In genomic region chr12:108510571-108510970, GRCm38 (mm10) we compare ENCODE assay signal across 21 mouse cellular contexts. TPM values are rescaled to one million over a fixed set of nuclear protein-coding genes. Genes with fewer than 3 reads are reported as not detected.
A peak's percentile ranks its signal among the peaks of the same experiment; 100 is the strongest.
DNase-seq lines count a peak whose midpoint lies in the region; ATAC-seq and TF ChIP-seq lines count a peak whose summit lies in the region.
"Had no signal": no experiment of that assay in that cellular context is flagged by ENCODE, and none has a peak within 500 bp of the region (broad histone marks: within the 10 kb centered on the region; RNA-seq: fewer than 3 reads in every experiment).

No protein-coding gene starts in this region.

- no peak for TF ChIP-seq CTCF in forebrain, postnatal 0 days (IDR thresholded peaks at IDR 0.05; ENCODE audit: low read depth)
- TF ChIP-seq CTCF in left cerebral cortex, adult 2 months (IDR thresholded peaks at IDR 0.05), result no peak
- TF ChIP-seq CTCF in stomach, postnatal 0 days (IDR thresholded peaks at IDR 0.05; ENCODE audit: low read depth), result no peak

- no peak overlapping the region for H3K27ac ChIP-seq in forebrain, embryonic 13.5 days
- H3K27ac ChIP-seq in forebrain, postnatal 0 days (ENCODE audit: low read depth, low read length), result no peak overlapping the region
- peak overlapping the region; percentile 81 for H3K27ac ChIP-seq in left cerebral cortex, adult 2 months
- H3K27ac ChIP-seq in stomach, postnatal 0 days (replicated peaks), result 0 out of 2 replicates have a peak overlapping the region, but pooled peaks have one; percentile 13
- H3K27ac ChIP-seq: embryonic facial prominence, embryonic 12.5 days; embryonic facial prominence, embryonic 15.5 days; heart, adult 2 months; heart, embryonic 10.5 days; heart, embryonic 13.5 days; hindbrain, embryonic 12.5 days; hindbrain, embryonic 15.5 days had no signal

- intact Hi-C loops in left cerebral cortex, adult 2 months (cut with DNase I), result no loop called here

- H3K27me3 ChIP-seq in forebrain, embryonic 13.5 days, result no peaks in the 10 kb centered on the region
- H3K27me3 ChIP-seq in forebrain, postnatal 0 days (ENCODE audit: insufficient read depth, low read length), result no peaks in the 10 kb centered on the region
- no peaks in the 10 kb centered on the region for H3K27me3 ChIP-seq in stomach, postnatal 0 days (ENCODE audit: control insufficient read depth, insufficient read depth, low read length)
- H3K27me3 ChIP-seq: embryonic facial prominence, embryonic 12.5 days; embryonic facial prominence, embryonic 15.5 days; heart, embryonic 13.5 days; hindbrain, embryonic 12.5 days; hindbrain, embryonic 15.5 days; Patski had no signal

- no peak overlapping the region for H3K4me3 ChIP-seq in forebrain, embryonic 13.5 days
- H3K4me3 ChIP-seq in forebrain, postnatal 0 days (ENCODE audit: low read depth, low read length), result no peak overlapping the region
- no peak overlapping the region for H3K4me3 ChIP-seq in left cerebral cortex, adult 2 months
- no peak overlapping the region for H3K4me3 ChIP-seq in stomach, postnatal 0 days (ENCODE audit: low read depth, low read length)
- H3K4me3 ChIP-seq: embryonic facial prominence, embryonic 12.5 days; embryonic facial prominence, embryonic 15.5 days; heart, adult 2 months; heart, embryonic 10.5 days; heart, embryonic 13.5 days; hindbrain, embryonic 12.5 days; hindbrain, embryonic 15.5 days had no signal

- no peaks in the 10 kb centered on the region for H3K9me3 ChIP-seq in forebrain, embryonic 13.5 days (replicated peaks)
- H3K9me3 ChIP-seq in forebrain, postnatal 0 days (ENCODE audit: low read length), result no peaks in the 10 kb centered on the region
- H3K9me3 ChIP-seq in stomach, postnatal 0 days (ENCODE audit: control insufficient read depth, low read length), result no peaks in the 10 kb centered on the region
- H3K9me3 ChIP-seq: embryonic facial prominence, embryonic 12.5 days; embryonic facial prominence, embryonic 15.5 days; heart, embryonic 10.5 days; heart, embryonic 13.5 days; hindbrain, embryonic 12.5 days; hindbrain, embryonic 15.5 days had no signal

- H3K4me1 ChIP-seq in forebrain, embryonic 13.5 days, result no peaks in the 10 kb centered on the region
- H3K4me1 ChIP-seq in forebrain, postnatal 0 days (ENCODE audit: insufficient read depth), result no peaks in the 10 kb centered on the region
- no peaks in the 10 kb centered on the region for H3K4me1 ChIP-seq in stomach, postnatal 0 days (replicated peaks; ENCODE audit: control insufficient read depth, insufficient read depth)
- H3K4me1 ChIP-seq: embryonic facial prominence, embryonic 15.5 days; hindbrain, embryonic 15.5 days had no signal

- H3K36me3 ChIP-seq in forebrain, embryonic 13.5 days (ENCODE audit: poor library complexity, severe bottlenecking), result peaks cover 34% of the 10 kb centered on the region
- peaks cover 27% of the 10 kb centered on the region for H3K36me3 ChIP-seq in forebrain, postnatal 0 days (ENCODE audit: insufficient read depth)
- peaks cover 7% of the 10 kb centered on the region; the same call in 1 of the 2 replicates for H3K36me3 ChIP-seq in stomach, postnatal 0 days (ENCODE audit: control insufficient read depth, insufficient read depth, low read length)
- H3K36me3 ChIP-seq: G1E had no signal

- ATAC-seq in forebrain, embryonic 13.5 days, result no peak
- ATAC-seq in forebrain, postnatal 0 days, result no peak
- ATAC-seq in stomach, postnatal 0 days (ENCODE audit: low FRiP score, low TSS enrichment), result no peak
- ATAC-seq: forebrain, embryonic 14.5 days; intestine, postnatal 0 days; Patski had no signal

- H3K9ac ChIP-seq in forebrain, embryonic 13.5 days, result peak overlapping the region; percentile 16; the same call in 1 of the 2 replicates
- H3K9ac ChIP-seq in forebrain, postnatal 0 days, result no peak overlapping the region
- H3K9ac ChIP-seq in stomach, postnatal 0 days (ENCODE audit: low read length), result no peak overlapping the region
- H3K9ac ChIP-seq: embryonic facial prominence, embryonic 12.5 days; embryonic facial prominence, embryonic 15.5 days; heart, embryonic 13.5 days; hindbrain, embryonic 12.5 days; hindbrain, embryonic 15.5 days had no signal

- no peak overlapping the region for H3K4me2 ChIP-seq in forebrain, embryonic 13.5 days
- no peak overlapping the region for H3K4me2 ChIP-seq in forebrain, postnatal 0 days (ENCODE audit: low read depth)
- H3K4me2 ChIP-seq in stomach, postnatal 0 days (replicated peaks; ENCODE audit: low read depth), result no peak overlapping the region
- H3K4me2 ChIP-seq: embryonic facial prominence, embryonic 12.5 days; embryonic facial prominence, embryonic 15.5 days; heart, embryonic 13.5 days; hindbrain, embryonic 12.5 days; hindbrain, embryonic 15.5 days had no signal

- WGBS in forebrain, embryonic 13.5 days, result 74% methylated on average over 7 of the region's 7 CpGs
- WGBS in forebrain, postnatal 0 days, result 72% methylated on average over 7 of the region's 7 CpGs
- WGBS in stomach, postnatal 0 days, result 52% methylated on average over 7 of the region's 7 CpGs

- TF ChIP-seq EP300 in stomach, postnatal 0 days (optimal IDR thresholded peaks at IDR 0.05), result no peak

- DNase-seq in forebrain, postnatal 0 days, result no peak
- no peak for DNase-seq in left cerebral cortex, adult 2 months (ENCODE audit: extremely low spot score in 1 of 2, low spot score in 2 of 2)
- no peak for DNase-seq in left cerebral cortex, adult 11 months (ENCODE audit: low spot score)
- no peak for DNase-seq in stomach, postnatal 0 days (ENCODE audit: low spot score)
- no peak for DNase-seq in gastrocnemius, adult 18-20 months (ENCODE audit: low spot score)
- DNase-seq: cerebellum, adult 11 months; cerebellum, adult 2 months; cerebellum, adult 9-11 months; gastrocnemius, postnatal 25 days; heart, adult 2 months had no signal

RNA-seq across cellular contexts. Expression of gene Evl, which starts 43.9 kb away (rescaled TPM):
- 147 and 159 TPM in 2 replicates for polyA plus RNA-seq in forebrain, embryonic 13.5 days (2015; fragmentation: Nextera tagmentation; extraction: Ambion mirVana)
- 183 and 192 TPM in 2 replicates for total RNA-seq in forebrain, postnatal 0 days (2014; rRNA removed)
- polyA plus RNA-seq in forebrain, postnatal 0 days (2015; fragmentation: Nextera tagmentation; extraction: Ambion mirVana), result 251 and 260 TPM in 2 replicates
- total RNA-seq in left cerebral cortex, adult 2 months (2021), result 100 to 1,000 TPM; 242 to 249 TPM
- polyA plus RNA-seq in stomach, postnatal 0 days (2015; fragmentation: Nextera tagmentation; extraction: Ambion mirVana), result 27.8 and 31.3 TPM in 2 replicates
- 1 to 10 TPM; 8.0 to 9.7 TPM for total RNA-seq in gastrocnemius, adult 18-20 months (2021)
- total RNA-seq: G1E had no signal
- polyA plus RNA-seq: G1E had no signal

Comparison
In these comparisons a context has a peak if more than half of its experiments do, and no peak if none do; other contexts are left out.
1. H3K27ac ChIP-seq: peak in left cerebral cortex, adult 2 months (single experiment) and stomach, postnatal 0 days (single experiment); none in forebrain, embryonic 13.5 days (single experiment) and forebrain, postnatal 0 days (single experiment).
2. RNA of gene Evl, which starts 43.9 kb away (total RNA-seq): 242 to 249 TPM in left cerebral cortex, adult 2 months and 183 to 192 TPM in forebrain, postnatal 0 days; 8.0 to 9.7 TPM in gastrocnemius, adult 18-20 months; every median in the first group is over 10 times any median in the second.